Mouse (Mus musculus): ENCODE measurements at regions not wholly inside any gene's neighbourhood (a gene's known extent, or its start where the extent isn't known, plus 50 kb on each side); places are given as distances from the start of the nearest gene placed in this dataset.

DNA sequence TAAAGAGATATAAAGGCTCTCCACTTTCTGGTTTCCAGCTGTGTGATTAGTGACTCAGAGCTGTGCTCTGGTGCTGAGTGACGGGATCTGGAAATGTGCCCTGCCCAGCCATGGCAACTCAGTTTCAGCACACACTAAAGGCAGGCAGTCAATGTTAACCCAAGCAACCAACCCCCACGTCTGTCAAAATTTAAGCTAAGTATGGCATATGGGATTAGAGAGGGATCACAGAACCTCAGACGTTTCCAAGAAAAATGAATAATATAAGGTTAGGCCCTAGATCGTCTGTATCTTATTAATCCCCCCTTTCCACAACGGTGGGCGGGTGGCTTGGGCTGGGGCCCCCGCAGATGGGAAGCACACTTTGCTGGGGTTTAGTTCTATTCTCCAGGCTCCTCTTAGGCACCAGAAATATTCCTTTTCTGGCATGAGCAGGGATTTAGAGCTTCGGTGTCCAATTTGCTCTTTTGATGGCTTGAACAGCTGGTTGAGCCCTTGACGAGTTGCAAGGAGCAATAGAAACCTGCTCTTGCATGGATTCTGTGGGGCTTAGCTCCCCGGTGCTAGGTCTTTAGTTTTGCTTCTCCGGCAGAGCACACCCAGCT is 311.2 kb downstream of the Pten start:
- no peak for DNase-seq (ENCODE audit: low read depth, low spot score)
- Histone ChIP-seq H3K36me3 (ENCODE audit: control insufficient read depth, insufficient read depth, low read length, poor library complexity, severe bottlenecking) (no peaks in the 10 kb centered on the region), H3K27me3 (ENCODE audit: control insufficient read depth, insufficient read depth, low read length, poor library complexity, severe bottlenecking) (no peaks in the 10 kb centered on the region)

DNA sequence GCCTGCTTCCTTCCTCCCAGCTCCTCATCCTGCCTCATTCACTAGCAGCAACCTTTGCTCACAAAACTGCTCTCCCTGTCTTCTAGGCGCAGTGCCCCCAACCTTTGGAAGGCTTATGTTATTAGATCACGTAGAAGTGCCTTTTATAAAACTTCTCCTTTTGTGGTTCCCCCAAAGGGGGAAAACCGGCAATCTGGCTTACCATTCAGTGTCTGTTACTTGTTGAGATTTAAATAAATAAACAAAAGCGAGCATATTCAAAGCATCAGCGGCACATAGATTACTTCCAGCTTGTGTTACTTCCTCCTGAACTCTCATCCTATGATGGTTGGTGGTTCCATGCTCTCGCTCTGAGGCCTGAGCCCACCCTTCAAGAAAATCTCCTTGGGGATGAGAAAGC is 312.5 kb downstream of the Pten start:
- peak; percentile 61 for DNase-seq (ENCODE audit: low read depth, low spot score)
- H3K36me3 ChIP-seq (ENCODE audit: control insufficient read depth, insufficient read depth, low read length, poor library complexity, severe bottlenecking), result no peaks in the 10 kb centered on the region
- no peaks in the 10 kb centered on the region for H3K27me3 ChIP-seq (ENCODE audit: control insufficient read depth, insufficient read depth, low read length, poor library complexity, severe bottlenecking)

GRCm38 (mm10) chr19:33072299-33072698 is 315.0 kb downstream of the Pten start:
- Histone ChIP-seq H3K27me3 (ENCODE audit: control insufficient read depth, insufficient read depth, low read length, poor library complexity, severe bottlenecking) (no peaks in the 10 kb centered on the region), H3K36me3 (ENCODE audit: control insufficient read depth, insufficient read depth, low read length, poor library complexity, severe bottlenecking) (no peaks in the 10 kb centered on the region)
- DNase-seq (ENCODE audit: low read depth, low spot score), result no peak

DNA sequence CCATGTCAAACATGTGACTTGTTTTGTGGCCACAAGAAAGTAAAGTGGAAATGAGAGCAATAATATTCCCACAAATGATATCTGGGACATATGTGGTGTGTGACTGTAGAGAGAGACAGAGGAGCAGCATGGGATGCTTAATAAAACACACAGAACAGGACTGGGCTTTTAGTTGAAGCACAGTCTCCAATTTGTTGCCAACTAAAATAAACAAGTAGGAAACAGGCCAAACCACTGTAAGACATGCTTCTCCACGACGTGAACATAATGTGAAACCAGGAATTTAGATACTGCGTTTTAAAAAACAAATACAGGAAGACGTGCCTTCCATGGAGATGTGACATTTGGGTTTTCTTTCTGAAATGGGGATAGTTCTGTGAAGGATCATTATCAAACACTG is 317.2 kb downstream of the Rnls start:
- H3K27me3 ChIP-seq (ENCODE audit: control insufficient read depth, insufficient read depth, low read length, poor library complexity, severe bottlenecking), result no peaks in the 10 kb centered on the region
- no peak for DNase-seq (ENCODE audit: low read depth, low spot score)
- no peaks in the 10 kb centered on the region for H3K36me3 ChIP-seq (ENCODE audit: control insufficient read depth, insufficient read depth, low read length, poor library complexity, severe bottlenecking)

DNA sequence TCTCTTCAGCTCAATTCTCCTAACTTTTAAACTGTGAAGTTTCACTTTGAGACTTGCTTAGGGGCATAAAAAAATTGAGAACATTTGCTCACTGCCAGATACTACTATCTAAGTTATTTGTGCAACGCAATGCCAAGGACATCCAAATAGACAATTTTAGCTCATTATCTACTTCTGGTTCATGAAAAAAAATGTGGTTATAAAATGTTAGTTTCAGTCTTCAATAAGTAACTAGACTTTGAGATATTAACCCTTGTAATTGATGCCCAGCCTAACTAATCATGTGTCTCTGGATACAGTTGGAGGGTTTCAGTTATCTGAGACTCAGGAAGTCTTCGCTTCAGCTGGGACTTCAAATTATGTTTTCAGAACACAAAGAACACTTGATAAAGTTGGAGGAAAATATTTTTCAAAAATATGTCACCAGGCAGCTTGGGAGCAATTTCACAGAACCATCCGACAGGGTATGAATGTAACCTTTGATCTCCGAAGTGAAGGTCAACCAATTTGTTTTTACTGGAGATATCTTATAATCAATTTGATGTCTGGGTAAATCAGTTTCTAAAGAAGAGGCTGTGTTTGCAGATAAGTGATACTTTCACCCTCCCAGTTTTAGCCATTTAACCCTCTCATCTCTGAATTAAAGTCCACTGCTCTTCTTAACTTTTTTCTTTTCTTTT is 313.3 kb downstream of the Rnls start:
- no peak for DNase-seq (ENCODE audit: low read depth, low spot score)
- Histone ChIP-seq H3K36me3 (ENCODE audit: control insufficient read depth, insufficient read depth, low read length, poor library complexity, severe bottlenecking) (no peaks in the 10 kb centered on the region), H3K27me3 (ENCODE audit: control insufficient read depth, insufficient read depth, low read length, poor library complexity, severe bottlenecking) (no peaks in the 10 kb centered on the region)

DNA sequence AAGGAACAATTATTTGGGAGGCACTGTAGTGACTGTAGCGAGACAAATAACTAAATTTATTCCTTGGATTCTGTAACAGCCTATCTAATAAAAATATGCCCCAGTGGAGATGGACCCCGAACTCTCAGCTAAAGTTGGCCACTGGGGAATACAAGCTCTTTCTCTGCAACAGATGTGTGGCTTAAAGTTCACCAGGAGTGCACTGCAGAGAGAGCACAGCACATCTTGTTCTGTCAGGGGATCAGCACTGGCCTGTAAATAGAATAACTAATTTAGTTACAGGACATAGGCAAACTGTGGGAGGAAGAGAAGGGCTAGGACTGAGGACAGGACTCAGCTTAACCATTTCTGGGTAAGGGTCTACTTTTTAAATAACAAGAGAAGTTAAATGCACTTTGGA is 312.1 kb downstream of the Rnls start:
- H3K27me3 ChIP-seq (ENCODE audit: control insufficient read depth, insufficient read depth, low read length, poor library complexity, severe bottlenecking), result no peaks in the 10 kb centered on the region
- no peaks in the 10 kb centered on the region for H3K36me3 ChIP-seq (ENCODE audit: control insufficient read depth, insufficient read depth, low read length, poor library complexity, severe bottlenecking)
- DNase-seq (ENCODE audit: low read depth, low spot score), result no peak

DNA sequence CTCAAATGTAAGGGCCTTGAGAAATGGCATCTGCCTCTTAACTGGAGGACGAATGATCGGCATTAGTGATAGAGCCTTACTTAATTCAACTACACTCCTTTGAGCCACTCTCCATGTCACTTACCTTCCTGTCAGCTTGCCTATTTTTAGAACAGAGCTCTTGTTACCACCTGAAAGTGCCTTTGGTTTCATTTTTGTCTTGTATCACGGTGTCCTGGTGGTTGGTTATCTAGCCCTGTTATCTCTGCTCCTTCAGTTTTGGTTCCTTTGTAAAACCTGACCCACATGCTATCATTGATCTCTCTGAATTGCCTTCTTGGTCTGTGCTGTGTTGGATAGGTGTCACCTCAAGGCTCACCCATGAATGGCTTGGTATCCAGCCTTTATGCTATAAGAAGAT is 310.6 kb downstream of the Rnls start:
- Histone ChIP-seq H3K36me3 (ENCODE audit: control insufficient read depth, insufficient read depth, low read length, poor library complexity, severe bottlenecking) (no peaks in the 10 kb centered on the region), H3K27me3 (ENCODE audit: control insufficient read depth, insufficient read depth, low read length, poor library complexity, severe bottlenecking) (no peaks in the 10 kb centered on the region)
- peak; percentile 51 for DNase-seq (ENCODE audit: low read depth, low spot score)

DNA sequence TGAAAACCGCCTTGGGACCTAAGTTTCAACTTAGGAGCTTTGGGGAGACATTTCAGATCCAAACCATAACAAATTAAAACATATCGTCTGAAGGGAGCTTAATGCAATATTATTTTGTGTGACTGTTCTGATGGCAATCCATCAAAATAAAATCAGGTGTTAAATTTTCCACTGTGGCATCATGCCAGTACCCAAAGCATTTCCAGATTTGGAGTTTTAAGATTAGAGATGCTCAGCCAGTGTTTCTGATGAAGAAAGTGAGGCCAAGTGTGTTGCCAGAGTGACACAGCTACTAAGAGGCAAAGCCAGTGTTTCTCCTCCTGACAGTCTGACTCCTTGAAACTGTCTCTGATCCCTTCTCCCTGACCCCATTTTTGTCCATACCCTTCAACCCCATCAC is 308.7 kb downstream of the Rnls start:
- H3K27me3 ChIP-seq (ENCODE audit: control insufficient read depth, insufficient read depth, low read length, poor library complexity, severe bottlenecking), result no peaks in the 10 kb centered on the region
- no peak for DNase-seq (ENCODE audit: low read depth, low spot score)
- no peaks in the 10 kb centered on the region for H3K36me3 ChIP-seq (ENCODE audit: control insufficient read depth, insufficient read depth, low read length, poor library complexity, severe bottlenecking)

GRCm38 (mm10) chr19:33084683-33085082 is 307.4 kb downstream of the Rnls start:
- Histone ChIP-seq H3K36me3 (ENCODE audit: control insufficient read depth, insufficient read depth, low read length, poor library complexity, severe bottlenecking) (no peaks in the 10 kb centered on the region), H3K27me3 (ENCODE audit: control insufficient read depth, insufficient read depth, low read length, poor library complexity, severe bottlenecking) (no peaks in the 10 kb centered on the region)
- no peak for DNase-seq (ENCODE audit: low read depth, low spot score)
